Mouse (Mus musculus): ENCODE results near the gene Pklr.
A peak's percentile ranks its signal among the peaks of the same experiment; 100 is the strongest.

The Pklr gene

GRCm38 (mm10) chr3:89135958-89136357 lies at the start of gene Pklr:
Pklr (plus strand) TSS chr3:89136142.
- no peak for DNase-seq (ENCODE audit: low spot score)

GRCm38 (mm10) chr3:89087338-89088110 lies 48.4 kb upstream of the Pklr start:
- peak; percentile 62 for DNase-seq (ENCODE audit: low spot score)

- DNase-seq (ENCODE audit: low spot score), result no peak
Measured at GRCm38 (mm10) chr3:89088974-89089373, 47.0 kb upstream of the Pklr start.

GRCm38 (mm10) chr3:89089882-89090591 lies 45.9 kb upstream of the Pklr start:
- DNase-seq (ENCODE audit: low spot score), result peak; percentile 46

GRCm38 (mm10) chr3:89090694-89091655 lies 45.0 kb upstream of the Pklr start:
- peak; percentile 60 for DNase-seq (ENCODE audit: low spot score)

- no peak for DNase-seq (ENCODE audit: low spot score)
Measured at GRCm38 (mm10) chr3:89091811-89092508, 44.0 kb upstream of the Pklr start.

GRCm38 (mm10) chr3:89092509-89093090 lies 43.3 kb upstream of the Pklr start:
- DNase-seq (ENCODE audit: low spot score), result no peak

GRCm38 (mm10) chr3:89093175-89093574 lies 42.8 kb upstream of the Pklr start, which contains the start of gene Rusc1:
Rusc1 (minus strand) TSS chr3:89093311.
- DNase-seq (ENCODE audit: low spot score), result peak; percentile 39

- no peak for DNase-seq (ENCODE audit: low spot score)
Measured at GRCm38 (mm10) chr3:89094021-89094420, 41.9 kb upstream of the Pklr start.

- no peak for DNase-seq (ENCODE audit: low spot score)
Measured at GRCm38 (mm10) chr3:89100811-89101210, 35.1 kb upstream of the Pklr start, which contains the start of gene Gm43738. Gm43738 (minus strand) TSS chr3:89101099.

- no peak for DNase-seq (ENCODE audit: low spot score)
Measured at GRCm38 (mm10) chr3:89101459-89101811, 34.5 kb upstream of the Pklr start.

GRCm38 (mm10) chr3:89101812-89102494 lies 34.0 kb upstream of the Pklr start, which contains the start of gene Fdps:
Fdps (minus strand) TSS chr3:89101959.
- DNase-seq (ENCODE audit: low spot score), result peak; percentile 62

- no peak for DNase-seq (ENCODE audit: low spot score)
Measured at GRCm38 (mm10) chr3:89102495-89103290, 33.2 kb upstream of the Pklr start.

GRCm38 (mm10) chr3:89103291-89103595 lies 32.7 kb upstream of the Pklr start:
- no peak for DNase-seq (ENCODE audit: low spot score)

- no peak for DNase-seq (ENCODE audit: low spot score)
Measured at GRCm38 (mm10) chr3:89106881-89107280, 29.1 kb upstream of the Pklr start.

- DNase-seq (ENCODE audit: low spot score), result no peak
Measured at GRCm38 (mm10) chr3:89107545-89107944, 28.4 kb upstream of the Pklr start.

GRCm38 (mm10) chr3:89108146-89108545 lies 27.8 kb upstream of the Pklr start:
- DNase-seq (ENCODE audit: low spot score), result no peak

GRCm38 (mm10) chr3:89113058-89113457 lies 22.9 kb upstream of the Pklr start:
- DNase-seq (ENCODE audit: low spot score), result no peak

- DNase-seq (ENCODE audit: low spot score), result no peak
Measured at GRCm38 (mm10) chr3:89115522-89115921, 20.4 kb upstream of the Pklr start.

- no peak for DNase-seq (ENCODE audit: low spot score)
Measured at GRCm38 (mm10) chr3:89123313-89123712, 12.6 kb upstream of the Pklr start.

Data from urinary bladder, postnatal 10 days (tissue).